Mouse (Mus musculus) bone marrow macrophage, adult 2 months (primary cell): ENCODE results near the gene Ptpra. TPM values are rescaled to one million over a fixed set of nuclear protein-coding genes. Genes with fewer than 3 reads are reported as not detected.
"Not testable (repeated sequence)": the region's sequence is repeated elsewhere in the genome, so short reads cannot be mapped to it uniquely, and the experiment has no call there.

Source experiments
- H3K27ac ChIP-seq: 2 replicates; pipeline ENCODE4 v1.5.1; 2012; ENCODE audit warnings: low read depth, low read length; ENCODE audit not compliant: insufficient read depth
- H3K4me1 ChIP-seq: 2 replicates; pipeline ENCODE4 v1.6.1; 2012; ENCODE audit warnings: low read length; ENCODE audit not compliant: control insufficient read depth, insufficient read depth
- H3K4me3 ChIP-seq: 2 replicates; pipeline ENCODE4 v1.5.1; 2012; ENCODE audit warnings: mild to moderate bottlenecking, low read length, moderate library complexity; ENCODE audit not compliant: insufficient read depth
- CTCF ChIP-seq: IDR thresholded peaks from 2 replicates; pipeline ENCODE4 v1.5.1; 2012; ENCODE audit warnings: low read depth, mild to moderate bottlenecking, low read length, moderate library complexity
- POLR2A ChIP-seq: IDR thresholded peaks from 2 replicates; pipeline ENCODE4 v1.6.1; 2012; ENCODE audit warnings: mild to moderate bottlenecking, low read depth, low read length, borderline replicate concordance
- polyA plus RNA-seq: library from polyadenylated mRNA; stranded (reverse); fragments of >200 nt; gene quantifications from 2 replicates; pipeline ENCODE4 v1.2.4, GENCODE M21; 2012; ENCODE audit not compliant: missing spikeins, insufficient read depth, insufficient read length

Ptpra gene
- polyA plus RNA-seq, 1 experiment, result 229 TPM

DNA sequence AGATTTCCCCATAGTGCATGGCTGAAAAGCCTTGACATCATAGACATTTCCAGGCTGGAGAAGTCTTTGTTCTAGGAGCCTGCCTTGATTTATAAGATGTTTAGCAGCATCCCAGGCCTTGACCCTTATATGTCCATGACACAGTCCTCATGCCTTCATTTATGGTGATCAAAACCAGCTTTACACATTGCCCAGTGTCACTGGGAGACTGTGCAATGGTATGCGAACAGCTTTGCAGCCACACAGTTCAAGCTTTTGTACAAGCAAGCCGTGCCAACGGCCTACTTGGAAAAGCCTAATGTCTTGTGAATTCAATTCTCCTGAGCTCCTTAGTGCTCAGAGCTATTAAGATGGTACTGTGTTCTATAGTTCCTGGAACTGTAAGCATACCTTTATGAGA lies 32.6 kb downstream of the Ptpra start:
- TF ChIP-seq CTCF, result no peak
- Histone ChIP-seq H3K4me3 (no peak overlapping the region), H3K27ac (no peak overlapping the region), H3K4me1 (peaks cover 43% of the 10 kb centered on the region)

DNA sequence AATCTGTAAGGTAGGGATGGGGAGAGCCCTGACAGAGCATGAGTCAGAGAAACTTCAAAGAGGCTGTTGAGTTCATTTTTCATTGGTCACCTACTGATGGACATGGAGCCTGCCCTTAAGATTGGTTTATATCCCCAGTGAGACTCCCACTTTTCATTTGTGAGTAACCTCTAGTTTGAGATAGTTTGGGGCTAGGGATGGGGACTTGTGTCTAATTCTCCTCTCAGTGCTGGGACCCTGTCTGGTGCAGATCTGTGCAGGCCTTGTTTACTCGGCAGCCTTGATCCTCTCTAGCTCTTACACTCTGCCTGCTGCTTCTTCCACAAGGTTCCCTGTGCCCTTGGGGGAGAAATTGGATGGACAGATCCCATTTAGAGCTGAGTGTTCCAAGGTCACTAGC lies 34.1 kb downstream of the Ptpra start:
- Histone ChIP-seq H3K4me3 (no peak overlapping the region), H3K4me1 (peaks cover 50% of the 10 kb centered on the region), H3K27ac (no peak overlapping the region)
- no peak for TF ChIP-seq CTCF
- TF ChIP-seq POLR2A, result no peak

DNA sequence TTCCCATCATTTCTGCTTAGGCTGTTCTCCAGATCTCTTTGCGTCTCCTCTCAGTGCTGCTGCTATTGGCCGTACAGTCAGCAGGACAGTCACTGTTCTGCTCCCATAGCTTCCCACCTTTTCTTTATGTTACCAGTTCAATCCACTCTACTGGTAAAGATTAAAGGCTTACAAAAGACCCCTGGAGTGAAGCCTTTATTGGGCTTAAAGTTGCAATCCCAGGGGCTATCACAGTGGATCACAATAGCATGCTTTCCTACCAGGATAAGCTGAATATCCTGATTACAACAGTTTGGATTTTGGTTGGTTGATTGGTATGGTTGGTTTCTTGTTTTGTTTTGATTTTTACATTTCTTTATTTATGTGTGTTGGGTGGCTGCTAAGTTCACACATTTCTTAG lies 37.9 kb downstream of the Ptpra start:
- Histone ChIP-seq H3K4me3 (no peak overlapping the region), H3K27ac (peak overlapping the region; percentile 91), H3K4me1 (peaks cover 50% of the 10 kb centered on the region)
- TF ChIP-seq CTCF (no peak), POLR2A (no peak)

DNA sequence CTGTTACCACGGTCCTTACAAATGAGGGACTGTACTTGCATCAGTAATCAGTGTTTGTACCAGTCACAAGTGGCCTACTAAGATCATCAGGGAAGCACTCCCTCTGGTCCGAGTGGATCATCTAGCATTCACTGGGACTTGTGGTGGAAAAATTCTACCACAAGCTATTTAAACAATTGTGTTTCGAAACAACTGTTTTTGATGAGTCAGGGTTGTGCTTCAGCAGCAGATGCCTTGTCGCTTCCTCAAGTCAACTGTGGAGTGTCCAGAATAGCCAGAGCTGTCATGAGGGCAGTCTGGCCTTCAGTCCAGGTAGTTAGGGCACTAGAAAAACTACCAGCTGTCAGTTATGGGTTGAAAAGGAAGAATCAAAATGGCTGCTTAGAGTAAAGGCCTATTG lies 38.5 kb downstream of the Ptpra start:
- H3K4me1 ChIP-seq, result peaks cover 48% of the 10 kb centered on the region
- TF ChIP-seq CTCF (no peak), POLR2A (no peak)
- H3K4me3 ChIP-seq, result no peak overlapping the region
- peak overlapping the region; percentile 91 for H3K27ac ChIP-seq

DNA sequence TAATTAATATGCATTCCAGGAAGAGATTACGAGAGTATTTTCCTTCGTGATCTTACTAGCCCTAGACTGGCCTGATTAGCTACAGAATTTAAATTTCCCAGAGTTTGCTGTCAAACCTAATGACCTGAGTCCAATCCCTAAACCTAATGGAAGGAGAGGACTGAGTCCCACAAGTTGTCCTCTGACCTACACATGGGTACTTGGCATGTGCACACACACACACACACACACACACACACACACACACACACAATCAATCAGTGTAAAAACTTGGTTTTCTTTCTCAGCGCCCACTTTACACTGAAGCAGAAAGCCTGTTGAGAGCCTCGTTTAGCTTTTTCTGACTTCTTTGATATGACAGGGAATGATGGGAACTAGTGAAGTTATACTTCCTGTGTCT lies 41.1 kb downstream of the Ptpra start:
- Histone ChIP-seq H3K4me1 (peaks cover 62% of the 10 kb centered on the region), H3K27ac (peak overlapping the region; percentile 97), H3K4me3 (peak overlapping the region; percentile 17)
- no peak for TF ChIP-seq CTCF

DNA sequence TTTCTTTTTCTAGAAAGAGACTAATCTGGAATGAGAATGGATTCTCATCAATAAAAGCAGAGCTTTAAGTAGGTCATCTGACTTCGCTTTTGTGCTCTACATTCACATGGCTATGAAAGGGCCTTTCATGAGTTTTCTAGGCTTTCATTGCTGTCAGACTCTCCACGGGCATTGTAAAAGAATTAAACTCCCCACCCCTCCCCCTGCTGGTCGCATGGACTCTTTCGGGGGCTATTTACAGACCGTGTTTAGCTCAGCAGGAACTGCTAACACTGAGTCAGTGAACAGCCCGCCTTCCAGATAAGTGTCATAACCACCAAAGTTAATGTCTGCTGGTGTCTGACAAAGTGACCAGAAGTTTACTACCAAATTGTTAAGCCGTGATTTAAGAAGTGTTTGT lies 41.5 kb downstream of the Ptpra start:
- TF ChIP-seq POLR2A (no peak), CTCF (no peak)
- Histone ChIP-seq H3K27ac (peak overlapping the region; percentile 97), H3K4me3 (no peak overlapping the region), H3K4me1 (peaks cover 61% of the 10 kb centered on the region)

DNA sequence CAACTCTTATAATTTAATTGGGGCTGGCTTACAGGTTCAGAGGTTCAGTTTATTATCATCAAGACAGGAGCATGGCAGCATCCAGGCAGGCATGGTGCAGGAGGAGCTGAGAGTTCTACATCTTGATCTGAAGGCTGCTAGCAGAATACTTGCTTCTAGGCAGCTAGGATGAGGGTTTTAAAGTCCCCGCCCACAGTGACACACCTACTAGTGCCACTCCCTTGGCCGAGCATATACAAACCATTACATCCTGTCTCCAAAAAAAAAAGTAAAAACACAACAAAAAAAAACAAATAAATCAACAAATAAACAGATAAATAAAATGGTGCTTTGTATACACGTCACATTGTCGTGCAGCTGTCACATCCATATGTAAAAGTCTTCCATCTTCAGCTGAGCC lies 45.0 kb downstream of the Ptpra start:
- peaks cover 54% of the 10 kb centered on the region for H3K4me1 ChIP-seq
- H3K4me3 ChIP-seq, result not testable (repeated sequence)
- peak overlapping the region; percentile 84 for H3K27ac ChIP-seq

DNA sequence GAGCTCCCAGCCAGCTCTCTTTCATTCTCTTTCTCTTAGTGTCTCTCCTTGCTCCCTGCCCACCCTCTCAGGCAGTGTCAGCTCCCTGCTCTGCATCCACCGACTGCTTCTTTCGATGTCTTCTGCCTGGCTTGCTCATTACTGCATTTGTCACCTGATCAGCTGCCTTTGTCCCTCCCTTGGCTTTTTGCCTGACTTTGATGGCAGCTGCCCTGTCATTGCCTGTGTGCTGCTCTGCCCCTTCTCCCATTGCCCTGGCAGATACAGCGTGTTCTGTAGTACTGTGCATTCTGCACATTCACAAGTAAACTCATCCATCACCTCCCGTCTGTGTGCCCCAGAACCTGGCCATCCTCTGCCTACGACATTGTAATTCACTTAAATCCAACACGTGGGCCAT lies 46.0 kb downstream of the Ptpra start:
- Histone ChIP-seq H3K4me3 (peak overlapping the region; percentile 18; the same call in 1 of the 2 replicates), H3K27ac (peak overlapping the region; percentile 84), H3K4me1 (peaks cover 56% of the 10 kb centered on the region)
- TF ChIP-seq POLR2A (no peak), CTCF (no peak)

DNA sequence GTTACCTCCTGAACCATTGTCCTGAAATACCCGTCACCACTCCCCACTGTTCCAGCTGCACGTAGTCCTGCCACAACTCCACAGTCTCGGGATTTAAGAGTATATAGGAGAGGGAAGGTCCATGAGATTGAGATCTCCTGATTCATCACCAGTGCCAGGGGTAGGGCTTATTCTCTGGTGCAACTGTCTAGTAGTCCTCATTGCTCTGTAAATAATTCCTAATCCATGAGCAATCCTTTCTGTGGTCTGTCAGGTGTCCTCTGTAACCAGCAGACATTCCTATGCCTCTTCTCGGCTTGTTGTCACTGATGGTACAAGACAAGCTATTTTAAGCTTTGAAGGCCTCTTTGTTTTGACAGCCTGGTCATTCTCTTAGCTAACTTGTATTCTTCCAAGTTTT lies 46.9 kb downstream of the Ptpra start:
- Histone ChIP-seq H3K4me3 (no peak overlapping the region), H3K27ac (peak overlapping the region; percentile 84), H3K4me1 (peaks cover 60% of the 10 kb centered on the region)
- TF ChIP-seq POLR2A, result no peak
- TF ChIP-seq CTCF, result no peak

DNA sequence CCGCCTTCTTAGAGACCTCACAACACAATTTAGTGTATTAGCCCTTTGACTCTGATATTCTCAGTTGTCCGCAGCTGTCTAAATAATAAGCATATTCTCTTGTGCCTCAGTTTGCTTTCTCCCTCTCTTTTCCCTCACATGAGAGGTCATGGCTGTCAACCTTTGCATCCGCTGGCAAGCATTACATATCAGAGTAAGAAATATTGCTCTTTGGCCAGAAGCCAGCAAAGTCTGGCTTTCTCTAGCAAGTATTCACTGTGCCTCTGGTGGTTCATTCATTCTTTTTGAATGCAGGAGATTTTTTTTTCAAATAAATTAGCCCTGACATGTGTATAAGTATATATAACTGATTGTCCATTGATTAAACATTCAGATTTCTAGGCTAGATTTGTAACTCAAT lies 49.5 kb downstream of the Ptpra start:
- H3K4me1 ChIP-seq, result peaks cover 52% of the 10 kb centered on the region
- no peak overlapping the region for H3K27ac ChIP-seq
- TF ChIP-seq CTCF (no peak), POLR2A (no peak)
- H3K4me3 ChIP-seq, result no peak overlapping the region

DNA sequence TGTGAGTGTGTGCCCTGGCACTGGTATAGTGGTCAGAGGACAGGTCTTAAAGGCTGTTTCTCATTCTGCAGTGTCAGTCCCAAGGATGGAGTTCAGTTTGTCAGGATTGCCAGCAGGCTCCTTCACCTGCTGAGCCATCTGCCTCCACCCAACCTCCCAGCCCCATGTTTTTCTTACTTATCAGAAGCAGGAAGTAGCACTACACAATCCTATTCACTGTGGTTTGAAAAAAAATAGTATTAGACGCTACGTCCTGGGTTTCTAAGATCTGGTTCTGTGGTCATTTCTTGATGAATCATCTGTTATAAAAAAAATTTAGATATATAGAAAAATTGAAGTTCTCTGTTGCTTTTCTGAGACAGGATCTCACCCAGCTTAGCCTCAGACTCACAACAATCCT lies 51.5 kb downstream of the Ptpra start:
- Histone ChIP-seq H3K4me3 (peak overlapping the region; percentile 11; the same call in 1 of the 2 replicates), H3K4me1 (peaks cover 39% of the 10 kb centered on the region), H3K27ac (peak overlapping the region; percentile 98)
- TF ChIP-seq CTCF (no peak), POLR2A (no peak)

DNA sequence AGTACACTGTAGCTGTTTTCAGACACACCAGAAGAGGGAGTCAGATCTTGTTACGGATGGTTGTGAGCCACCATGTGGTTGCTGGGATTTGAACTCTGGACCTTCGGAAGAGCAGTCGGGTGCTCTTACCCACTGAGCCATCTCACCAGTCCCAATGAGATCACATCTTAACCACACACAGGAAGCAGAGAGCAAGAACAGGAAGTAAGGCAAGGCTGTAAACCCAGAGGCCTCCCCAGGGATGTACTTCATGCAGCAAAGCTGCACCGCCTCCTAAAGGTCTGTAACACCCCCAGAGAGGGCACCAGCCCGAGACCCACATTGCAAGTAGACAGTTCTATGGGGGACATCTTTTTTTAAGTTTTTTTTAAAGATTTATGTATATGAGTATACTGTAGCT lies 61.5 kb downstream of the Ptpra start:
- peaks cover 15% of the 10 kb centered on the region for H3K4me1 ChIP-seq
- not testable (repeated sequence) for H3K27ac ChIP-seq, H3K4me3 ChIP-seq
